Mouse (Mus musculus) C2C12 (cell line): ENCODE measurements at regions not wholly inside any gene's neighbourhood (a gene's known extent, or its start where the extent isn't known, plus 50 kb on each side); places are given as distances from the start of the nearest gene placed in this dataset.

Experiments
- CEBPB ChIP-seq: IDR thresholded peaks from one replicate; pipeline ENCODE4 v1.6.1; 2011; ENCODE audit warnings: low read depth, mild to moderate bottlenecking, control low read depth, moderate library complexity
- CTCF ChIP-seq: IDR thresholded peaks from one replicate; pipeline ENCODE4 v1.5.1; 2011; ENCODE audit not compliant: control insufficient read depth, insufficient read depth, insufficient read length
- MAX ChIP-seq: IDR thresholded peaks from one replicate; pipeline ENCODE4 v1.6.1; 2011; ENCODE audit warnings: mild to moderate bottlenecking, control low read depth
- USF1 ChIP-seq: IDR thresholded peaks from one replicate; pipeline ENCODE4 v1.6.1; 2011; ENCODE audit warnings: low read depth, mild to moderate bottlenecking, control low read depth, moderate library complexity

GRCm38 (mm10) chr8:49465911-49466518, 622.3 kb upstream of the Tenm3 start:
- TF ChIP-seq MAX: no peak
- TF ChIP-seq CTCF: no peak
- no peak for TF ChIP-seq USF1
- TF ChIP-seq CEBPB: no peak
